Mouse (Mus musculus): ENCODE data around the gene Akap1. TPM values are rescaled to one million over a fixed set of nuclear protein-coding genes. Genes with fewer than 3 reads are reported as not detected.

The Akap1 gene
- total RNA-seq, 2 experiments from 2014 or later: 114 TPM

GRCm38 (mm10) chr11:88820253-88820652 lies 44.1 kb downstream of the Akap1 start:
- intact Hi-C loops (cut with DNase I): loop anchor here (5.0 kb wide), 4 partner anchors 88 to 853 kb away; partner anchors contain the start of gene Ccdc182
- DNase-seq: no peak

- intact Hi-C loops (cut with DNase I): no loop called here
- no peak for DNase-seq
Measured at GRCm38 (mm10) chr11:88817061-88817460, 47.3 kb downstream of the Akap1 start.

GRCm38 (mm10) chr11:88803231-88804010 lies 61.0 kb downstream of the Akap1 start:
- intact Hi-C loops (cut with DNase I): no loop called here

GRCm38 (mm10) chr11:88796207-88796606 lies 68.2 kb downstream of the Akap1 start:
- intact Hi-C loops (cut with DNase I): no loop called here
- no peak for DNase-seq

More at GRCm38 (mm10) chr11:88803231-88804010, 61.0 kb downstream of the Akap1 start:
- DNase-seq: peak in 1 of 2 experiments; percentile 22

- intact Hi-C loops (cut with DNase I): loop anchor here (5.0 kb wide), 1 partner anchor 38 kb away; no protein-coding TSS in a partner anchor
- no peak for DNase-seq
Measured at GRCm38 (mm10) chr11:88789893-88790292, 74.5 kb downstream of the Akap1 start.

GRCm38 (mm10) chr11:88786816-88787215 lies 77.6 kb downstream of the Akap1 start:
- DNase-seq: no peak
- intact Hi-C loops (cut with DNase I): loop anchor here (5.0 kb wide), 1 partner anchor 35 kb away; no protein-coding TSS in a partner anchor

GRCm38 (mm10) chr11:88783525-88783924 lies 80.9 kb downstream of the Akap1 start:
- no peak for DNase-seq
- intact Hi-C loops (cut with DNase I): no loop called here

- no peak for DNase-seq
- intact Hi-C loops (cut with DNase I): no loop called here
Measured at GRCm38 (mm10) chr11:88782531-88782930, 81.9 kb downstream of the Akap1 start.

Other genes starting within 250 kb of the Akap1 start
- 100 to 1,000 TPM; 196 to 206 TPM for gene Msi2, start 146.1 kb downstream of the Akap1 start, total RNA-seq (2021)
- 10 to 100 TPM; 22.1 to 25.2 TPM for gene Scpep1, start 90.9 kb upstream of the Akap1 start, total RNA-seq (2021)
- not detected for gene Elobl, start 102.3 kb upstream of the Akap1 start, total RNA-seq (2021)
- gene Coil, start 105.7 kb upstream of the Akap1 start, total RNA-seq (2021): 1 to 10 TPM; 4.1 to 5.6 TPM
- 10 to 100 TPM; 28.3 to 28.5 TPM for gene Trim25, start 134.8 kb upstream of the Akap1 start, total RNA-seq (2021)
- 10 to 100 TPM; 11.8 to 12.3 TPM for gene Dgke, start 202.3 kb upstream of the Akap1 start, total RNA-seq (2021)
- gene Gm525, start 209.3 kb upstream of the Akap1 start, total RNA-seq (2021): not detected

All from heart, postnatal 14 days (tissue).